Mouse (Mus musculus) layer of hippocampus, postnatal 14 days (tissue): ENCODE data around the gene Sorcs2. TPM values are rescaled to one million over a fixed set of nuclear protein-coding genes. Genes with fewer than 3 reads are reported as not detected.

ENCODE experiments used
- DNase-seq, 2 experiments: peaks; one replicate each; pipeline ENCODE4 v3.0.0; 2021 to 2022; ENCODE audit warnings: low spot score in 2 of 2, mixed read lengths in 1 of 2
- total RNA-seq, 2 experiments: library from RNA; stranded (reverse); gene quantifications; 2 replicates each; pipeline ENCODE4 v1.2.3; 2021

Gene Sorcs2
- total RNA-seq, 2 experiments from 2014 or later: 54.7 to 58.8 TPM

DNA sequence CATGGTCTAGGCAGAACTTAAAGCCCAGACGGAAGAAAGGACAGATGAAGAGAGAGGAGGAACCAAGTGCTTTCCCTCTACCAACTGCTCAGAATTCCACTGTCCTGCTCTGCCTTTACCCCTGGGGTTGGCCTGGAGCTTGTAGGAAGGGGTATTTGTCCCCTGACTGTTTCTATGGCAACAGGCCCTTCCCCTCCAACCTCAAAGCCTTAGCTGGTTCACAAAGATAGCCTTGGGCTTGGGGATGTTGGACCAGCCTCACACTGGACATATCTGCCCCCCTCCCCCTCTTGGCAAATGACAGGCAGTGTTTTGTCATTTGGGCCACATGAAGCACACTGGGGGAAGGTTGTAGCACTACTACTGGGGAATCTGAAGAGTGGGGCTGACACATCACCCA, 375.6 kb downstream of the Sorcs2 start:
- no peak for DNase-seq

DNA sequence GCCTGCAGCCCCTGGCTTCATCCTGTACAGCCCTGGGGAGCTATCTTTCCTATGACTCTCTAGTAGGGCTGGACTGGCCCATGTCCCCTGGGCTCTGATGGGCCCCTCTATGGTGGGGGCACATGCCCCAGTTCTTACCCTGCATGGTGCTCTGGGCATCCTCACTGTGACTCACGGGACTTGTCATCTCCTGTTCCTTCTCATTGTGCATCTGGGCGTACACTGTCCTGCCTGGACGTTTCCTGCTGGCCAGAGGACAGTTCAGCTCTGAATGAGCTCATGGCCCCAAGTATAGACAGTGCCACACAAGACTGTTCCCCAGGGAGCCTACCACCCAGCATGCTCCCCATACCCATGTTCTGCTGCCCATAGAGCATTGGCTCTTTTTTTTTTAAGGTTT, 376.8 kb downstream of the Sorcs2 start:
- no peak for DNase-seq

DNA sequence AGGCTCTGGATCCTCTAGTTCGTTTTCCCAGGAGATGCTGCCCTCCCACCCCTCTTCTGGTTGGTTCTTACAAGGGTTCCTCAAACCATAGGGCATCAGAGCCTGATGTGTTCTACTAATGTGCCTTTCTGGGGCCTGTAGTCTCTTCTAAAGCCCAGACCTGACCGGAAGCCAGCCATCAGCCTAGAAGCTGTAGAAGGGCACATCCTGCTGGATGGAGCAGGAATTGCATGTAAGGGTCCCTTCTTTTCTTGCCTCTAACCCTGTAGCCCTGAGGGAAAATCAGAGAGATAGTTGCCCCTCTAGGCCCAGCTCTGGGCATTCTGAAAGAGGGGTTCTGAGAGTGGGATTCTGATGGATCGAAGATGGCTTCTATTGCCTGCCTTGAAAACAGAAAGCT, 379.6 kb downstream of the Sorcs2 start:
- no peak for DNase-seq

DNA sequence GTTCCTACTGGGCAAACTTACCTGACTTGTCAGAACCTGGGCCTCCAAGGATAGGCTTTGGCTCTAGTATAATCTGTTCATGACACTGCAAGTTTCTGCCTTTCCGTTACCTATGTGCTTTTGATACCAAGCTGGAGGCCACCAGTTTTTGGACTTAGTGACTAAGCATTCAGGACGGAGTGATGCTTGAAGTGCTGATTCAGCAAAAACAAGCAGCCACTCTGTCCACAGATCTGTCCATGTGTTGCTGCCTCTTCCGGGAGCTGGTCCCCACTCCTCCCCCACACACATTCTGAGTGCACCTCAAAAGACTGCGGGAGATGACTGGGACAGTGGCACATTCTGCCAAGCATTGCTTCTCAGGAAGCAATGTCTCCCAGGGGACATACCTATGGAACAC, 388.5 kb downstream of the Sorcs2 start:
- DNase-seq: no peak

DNA sequence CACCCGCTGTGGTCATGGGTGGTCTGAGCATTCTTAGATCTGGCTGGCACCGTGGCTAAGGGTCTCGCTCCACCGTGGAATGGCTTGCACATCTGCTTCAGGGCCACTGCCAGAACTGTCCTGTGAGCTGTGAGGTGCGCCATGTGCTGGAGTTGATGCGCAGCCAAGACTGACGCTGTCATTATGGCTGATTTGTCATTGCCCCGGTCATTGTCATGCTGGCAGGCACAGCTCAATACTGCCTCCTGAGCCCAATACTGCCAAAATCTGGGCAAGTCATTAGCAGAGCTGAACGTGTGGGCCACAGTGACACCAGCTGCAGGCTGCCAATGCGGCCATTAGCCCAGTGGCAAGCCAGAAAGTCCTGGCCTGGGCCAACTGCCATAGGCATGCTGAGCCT, 390.3 kb downstream of the Sorcs2 start:
- peak; percentile 27 to 30 for DNase-seq

DNA sequence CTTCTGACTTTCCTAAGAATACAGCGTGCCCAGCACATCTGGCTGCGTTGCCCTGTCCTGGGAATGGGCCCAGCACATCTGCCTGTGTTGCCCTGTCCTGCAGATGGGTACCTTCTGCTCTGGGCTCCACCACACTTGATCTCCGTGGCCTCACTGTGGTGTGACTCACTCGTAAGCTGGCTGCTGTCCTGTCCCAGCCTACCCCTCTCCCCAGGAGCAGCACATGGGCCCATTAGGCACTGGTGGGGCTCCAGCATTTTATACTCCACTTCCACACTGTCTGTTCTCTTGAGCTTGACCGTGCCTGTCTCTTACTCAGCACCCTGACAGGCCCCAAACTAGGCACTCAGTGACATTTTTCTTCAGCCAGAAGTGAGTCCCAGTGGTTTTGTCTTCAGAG, 391.4 kb downstream of the Sorcs2 start:
- no peak for DNase-seq

DNA sequence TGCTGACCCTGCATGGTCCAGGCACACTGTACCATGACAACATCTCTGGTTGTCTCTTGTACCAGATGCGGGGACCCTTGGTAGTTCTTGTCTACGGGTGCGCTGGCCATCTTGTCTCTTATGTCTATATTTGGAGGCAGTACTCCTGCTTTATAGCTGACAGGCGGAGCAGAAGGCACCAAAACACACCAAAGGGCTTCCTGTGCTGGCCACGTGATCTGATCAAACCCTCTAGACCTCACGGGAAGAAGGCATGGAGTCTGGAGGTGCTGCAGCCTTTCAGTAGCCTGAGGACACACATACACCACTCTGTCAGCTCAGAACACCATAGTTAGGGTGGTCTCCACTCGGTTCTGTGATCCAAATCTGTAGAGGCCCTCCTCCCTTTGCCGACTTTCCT, 391.8 kb downstream of the Sorcs2 start:
- no peak for DNase-seq

DNA sequence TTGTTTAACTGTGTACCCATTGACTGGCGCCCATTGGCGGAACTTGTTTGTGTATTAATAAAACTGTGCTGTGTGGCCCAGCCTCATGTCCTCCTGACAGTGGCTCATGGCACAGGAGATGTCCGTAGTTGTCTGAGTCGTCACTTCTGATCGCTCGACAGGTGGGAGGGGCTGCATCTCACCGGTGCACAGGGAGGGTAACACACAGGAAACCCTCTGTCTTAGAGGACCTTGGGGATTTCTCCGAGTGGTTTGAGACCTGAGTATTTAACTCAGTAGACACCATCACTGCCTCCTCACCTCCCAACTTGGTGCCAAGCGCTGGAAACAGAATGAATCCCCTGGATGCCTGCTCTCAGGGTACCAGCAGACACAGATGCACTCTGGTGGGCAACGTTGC, 394.1 kb downstream of the Sorcs2 start:
- DNase-seq: no peak

DNA sequence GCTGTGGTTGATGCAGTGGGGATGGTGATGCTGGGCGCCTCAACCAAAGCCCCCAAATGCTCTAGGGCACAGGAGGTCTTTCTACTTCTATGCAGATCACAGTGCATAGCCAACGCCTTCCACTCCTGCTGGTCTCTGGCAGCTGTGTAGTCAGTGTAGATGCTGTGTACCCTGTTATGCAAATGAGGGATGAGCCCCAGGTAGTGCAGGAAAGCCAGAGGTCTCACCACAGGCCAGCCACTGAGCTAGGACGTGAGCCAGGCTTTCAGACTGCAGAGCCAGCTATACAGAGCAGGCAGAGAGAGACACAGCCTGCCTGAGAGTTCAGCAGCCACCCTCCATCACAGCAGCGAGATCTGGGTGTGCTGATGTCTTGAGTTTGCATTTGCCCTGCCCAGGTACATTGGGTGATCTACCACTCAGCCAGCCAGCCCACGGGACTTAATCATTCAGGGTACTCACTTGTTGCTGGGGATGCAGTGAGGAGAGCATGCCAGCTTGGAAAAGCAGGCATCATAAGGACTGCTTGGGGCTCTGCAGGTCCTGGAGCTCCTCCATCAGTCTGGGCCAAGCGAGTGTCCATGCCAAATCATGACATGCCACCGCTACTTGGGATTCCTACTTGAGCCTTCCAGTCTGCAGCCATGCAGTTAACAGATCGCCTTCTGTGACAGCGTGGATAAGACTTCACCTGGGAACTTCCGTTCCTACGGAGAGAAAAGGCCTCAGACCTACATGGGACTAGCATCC, 407.8 kb downstream of the Sorcs2 start:
- DNase-seq: no peak

DNA sequence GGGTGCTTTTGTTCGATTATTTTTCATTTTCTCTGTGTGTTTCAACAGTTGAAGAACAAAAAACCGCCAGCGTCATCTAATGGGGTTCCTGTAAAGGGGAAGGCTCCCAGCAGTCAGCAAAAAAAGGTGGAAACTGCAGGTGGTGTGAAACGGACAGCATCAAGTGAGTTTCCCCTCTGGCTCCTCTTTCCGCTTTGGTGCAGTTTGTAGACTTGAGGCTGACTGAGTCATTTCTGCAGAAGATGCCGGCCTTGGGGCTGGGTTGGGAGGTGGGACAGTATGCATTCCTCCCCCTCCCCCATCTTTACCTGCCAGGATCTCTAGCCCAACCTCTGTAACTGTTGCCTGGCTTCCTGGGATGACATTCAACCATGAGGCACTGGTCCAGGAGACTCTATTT, 408.4 kb downstream of the Sorcs2 start:
- no peak for DNase-seq

DNA sequence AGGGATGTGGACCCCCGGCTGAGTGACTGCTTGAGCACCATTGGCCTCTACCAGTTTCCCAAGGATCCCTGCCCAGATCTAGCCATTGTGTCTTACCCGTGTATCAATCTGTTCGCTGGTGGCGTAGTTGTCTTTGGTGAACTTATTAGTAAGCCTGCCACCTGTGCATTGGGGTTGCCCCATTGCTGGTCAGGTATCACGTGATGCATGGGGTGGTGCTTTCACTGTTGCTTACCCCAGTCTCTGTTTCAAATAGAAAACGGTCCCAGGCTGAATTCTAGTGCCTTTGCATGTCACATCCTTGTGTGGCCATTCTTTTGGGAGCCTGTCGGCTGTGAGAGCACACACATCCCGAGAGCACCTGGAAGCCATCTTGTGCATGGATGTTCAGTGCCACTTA, 409.9 kb downstream of the Sorcs2 start:
- no peak for DNase-seq

DNA sequence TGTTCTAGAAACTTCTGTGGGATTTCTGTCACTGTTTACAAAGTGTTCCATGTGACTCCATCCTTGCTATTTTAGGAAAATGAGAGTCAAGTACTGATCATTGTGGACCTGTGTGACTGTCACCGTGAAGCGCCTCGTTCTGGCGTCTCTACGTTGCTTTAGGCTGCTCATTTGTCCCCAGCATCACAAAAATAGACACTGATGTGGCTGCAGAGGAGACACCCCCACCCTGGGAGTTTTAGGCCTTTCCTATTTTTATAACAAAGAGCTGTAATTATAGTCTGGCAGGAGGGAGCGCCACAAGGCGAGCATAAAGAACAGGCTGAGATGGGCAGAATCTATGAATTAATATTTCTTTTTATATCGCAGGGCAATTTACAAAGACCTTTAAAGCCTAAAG, 412.3 kb downstream of the Sorcs2 start:
- DNase-seq: no peak

DNA sequence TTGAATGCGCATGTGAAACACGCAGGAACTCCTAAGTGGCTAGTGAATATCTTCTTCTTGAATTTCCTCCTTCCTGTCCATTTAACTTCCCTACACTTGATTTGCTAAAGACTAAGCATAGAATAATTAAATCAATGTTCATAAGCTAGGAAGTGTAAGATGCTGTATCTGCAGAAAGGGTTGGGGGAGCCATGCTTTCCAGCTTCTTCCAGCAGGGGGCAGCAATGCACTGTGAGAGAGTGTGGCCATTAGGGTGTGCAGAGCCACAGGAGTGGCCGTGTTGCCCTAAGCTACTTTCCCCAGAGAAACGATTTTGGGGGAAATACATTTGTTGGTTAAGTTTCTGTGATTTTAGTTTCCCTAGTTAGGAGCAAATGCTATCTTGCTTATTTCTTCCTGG, 416.0 kb downstream of the Sorcs2 start:
- DNase-seq: peak; percentile 85 to 92

DNA sequence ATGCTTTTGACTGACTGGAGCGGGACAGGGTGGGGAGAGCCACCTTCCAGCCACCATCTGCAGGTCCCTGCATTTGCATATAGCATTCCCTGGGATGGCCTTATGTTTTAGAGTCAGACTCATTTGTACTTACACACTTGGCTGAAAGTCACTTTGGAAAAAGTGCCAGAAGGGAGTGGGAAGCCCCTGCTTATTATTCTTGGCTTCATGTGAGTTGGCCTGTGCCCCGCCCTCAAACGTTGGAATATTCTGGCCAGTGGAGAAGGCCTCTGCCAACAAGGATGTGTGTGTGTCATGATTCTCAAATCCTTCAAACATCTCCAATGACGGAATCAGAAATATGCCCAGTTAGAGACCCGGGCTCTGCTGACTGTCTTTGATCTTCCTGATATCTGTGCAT, 416.6 kb downstream of the Sorcs2 start:
- DNase-seq: no peak

DNA sequence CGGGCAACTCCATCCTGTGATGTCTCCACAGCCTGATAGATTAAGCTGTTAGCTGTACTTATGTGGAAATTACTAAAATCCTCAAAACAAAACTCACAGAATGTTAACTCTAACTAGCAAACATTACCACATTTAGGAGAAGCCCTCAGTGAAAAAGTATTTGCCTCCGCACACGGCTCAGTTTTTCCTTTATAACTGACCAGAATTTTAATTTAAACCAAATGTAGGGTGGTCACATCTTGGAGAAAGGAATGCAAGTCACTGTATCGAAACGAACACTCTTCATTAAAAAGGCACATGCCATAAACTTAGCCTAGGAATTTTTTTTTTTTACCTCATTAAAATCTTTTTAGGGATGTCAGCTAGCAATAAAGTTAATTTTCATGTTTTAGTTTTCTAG, 417.4 kb downstream of the Sorcs2 start:
- no peak for DNase-seq

DNA sequence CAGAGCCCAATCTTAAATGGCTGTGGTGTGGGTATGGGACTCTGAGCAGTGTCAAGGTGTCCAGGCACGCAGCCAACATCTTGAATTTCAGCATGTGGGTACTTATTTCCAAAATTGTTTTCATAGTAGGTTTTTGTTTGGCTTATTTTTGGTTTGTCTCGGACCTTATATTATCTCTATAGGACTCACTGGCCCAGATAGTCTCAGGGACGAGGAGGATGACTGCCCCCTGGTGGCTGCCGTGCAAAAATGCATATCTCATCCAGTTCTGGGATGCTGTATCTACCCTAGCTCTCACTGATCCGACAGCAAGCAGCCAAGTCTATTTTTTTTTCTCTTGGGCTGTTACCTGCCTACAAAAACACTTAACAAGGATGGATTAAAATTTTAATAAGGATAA, 422.3 kb downstream of the Sorcs2 start:
- peak; percentile 47 to 70 for DNase-seq

DNA sequence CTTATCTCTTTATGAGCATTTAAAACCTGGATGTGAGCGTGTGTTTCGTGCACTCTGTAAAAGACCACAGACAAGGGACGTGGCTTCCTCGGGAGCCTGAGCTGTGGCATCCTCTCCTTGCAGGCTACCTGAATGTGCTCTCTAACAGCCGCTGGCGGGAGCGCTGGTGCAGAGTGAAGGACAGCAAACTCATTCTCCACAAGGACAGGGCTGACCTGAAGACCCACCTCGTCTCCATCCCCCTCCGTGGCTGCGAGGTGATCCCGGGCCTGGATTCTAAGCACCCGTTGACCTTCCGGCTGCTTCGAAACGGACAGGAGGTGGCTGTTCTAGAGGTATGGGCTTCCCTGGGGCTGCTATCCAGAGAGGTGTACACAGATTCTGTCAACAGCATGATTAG, 423.7 kb downstream of the Sorcs2 start:
- no peak for DNase-seq

DNA sequence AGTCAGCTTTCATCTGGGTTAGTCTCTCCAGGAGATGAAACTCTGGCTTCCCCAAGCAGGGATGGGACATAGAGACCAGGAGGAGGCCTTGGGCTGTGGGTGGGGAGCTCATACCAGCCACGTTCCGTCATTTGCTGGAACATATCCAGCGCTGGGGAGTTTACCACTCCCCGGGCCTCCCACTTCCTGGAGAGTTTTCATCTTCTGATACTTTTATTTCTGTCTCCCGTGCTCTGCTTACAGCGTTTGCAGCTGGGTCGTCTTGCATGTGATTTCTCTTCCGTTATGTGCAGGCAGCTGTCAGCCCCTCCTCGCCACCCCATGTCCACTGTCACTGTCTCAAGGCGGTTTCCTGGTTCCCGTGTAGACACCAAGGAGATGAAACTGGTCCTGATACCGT, 424.1 kb downstream of the Sorcs2 start:
- DNase-seq: no peak

DNA sequence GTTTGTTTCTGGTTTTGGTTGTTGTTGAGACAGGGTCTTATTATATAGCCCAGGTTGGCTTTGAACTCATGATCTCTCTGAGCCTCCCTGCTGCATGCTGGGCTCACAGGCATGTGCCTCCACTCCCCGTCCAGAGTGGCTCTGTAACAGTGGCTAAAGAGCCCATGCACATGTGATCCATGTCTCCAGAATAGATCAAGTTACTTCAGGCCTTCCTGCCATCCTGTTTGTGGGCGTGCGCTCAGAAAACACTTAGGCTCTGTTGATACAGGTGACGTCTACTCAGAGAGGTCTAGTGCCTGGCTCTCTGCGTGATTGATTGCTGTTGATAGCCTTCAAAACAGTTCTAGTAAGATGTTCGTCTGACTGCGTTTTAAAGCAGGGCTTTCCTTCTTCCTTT, 425.2 kb downstream of the Sorcs2 start:
- DNase-seq: no peak

DNA sequence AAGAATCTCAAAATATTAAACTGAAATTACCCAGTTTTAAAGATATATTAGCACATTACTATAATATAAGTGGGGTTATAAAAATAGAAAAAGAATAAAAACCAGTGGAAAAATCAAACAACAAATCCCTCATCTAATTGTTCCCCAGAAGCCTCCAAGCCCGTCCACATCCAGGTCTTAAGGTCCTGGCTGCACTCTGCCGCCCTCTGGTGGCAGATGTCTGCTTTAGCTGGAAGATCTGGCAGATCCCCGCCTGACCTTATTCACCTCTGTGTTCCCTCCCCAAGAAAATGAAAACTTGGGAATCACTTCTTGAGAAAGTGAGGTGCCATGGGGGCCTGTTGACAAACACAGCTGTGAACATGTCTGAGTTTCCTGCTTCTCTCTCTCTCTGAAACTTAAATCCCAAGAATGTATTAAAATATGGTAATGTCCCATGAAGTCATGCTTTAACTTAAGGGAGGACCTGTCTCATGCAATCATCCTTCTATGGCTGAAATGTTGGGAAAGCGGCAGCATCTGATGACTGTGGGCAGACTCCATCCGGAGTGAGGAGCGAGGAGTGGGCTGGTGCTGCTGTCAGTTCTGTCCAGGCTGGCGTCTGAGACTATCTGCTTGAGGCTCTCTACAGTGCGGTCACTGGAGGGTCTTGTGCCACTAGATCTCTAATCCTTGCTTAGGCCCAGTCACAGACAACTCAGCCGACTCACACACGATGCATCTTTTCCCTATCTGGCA, 425.9 kb downstream of the Sorcs2 start:
- peak in 1 of 2 experiments; percentile 54 for DNase-seq

DNA sequence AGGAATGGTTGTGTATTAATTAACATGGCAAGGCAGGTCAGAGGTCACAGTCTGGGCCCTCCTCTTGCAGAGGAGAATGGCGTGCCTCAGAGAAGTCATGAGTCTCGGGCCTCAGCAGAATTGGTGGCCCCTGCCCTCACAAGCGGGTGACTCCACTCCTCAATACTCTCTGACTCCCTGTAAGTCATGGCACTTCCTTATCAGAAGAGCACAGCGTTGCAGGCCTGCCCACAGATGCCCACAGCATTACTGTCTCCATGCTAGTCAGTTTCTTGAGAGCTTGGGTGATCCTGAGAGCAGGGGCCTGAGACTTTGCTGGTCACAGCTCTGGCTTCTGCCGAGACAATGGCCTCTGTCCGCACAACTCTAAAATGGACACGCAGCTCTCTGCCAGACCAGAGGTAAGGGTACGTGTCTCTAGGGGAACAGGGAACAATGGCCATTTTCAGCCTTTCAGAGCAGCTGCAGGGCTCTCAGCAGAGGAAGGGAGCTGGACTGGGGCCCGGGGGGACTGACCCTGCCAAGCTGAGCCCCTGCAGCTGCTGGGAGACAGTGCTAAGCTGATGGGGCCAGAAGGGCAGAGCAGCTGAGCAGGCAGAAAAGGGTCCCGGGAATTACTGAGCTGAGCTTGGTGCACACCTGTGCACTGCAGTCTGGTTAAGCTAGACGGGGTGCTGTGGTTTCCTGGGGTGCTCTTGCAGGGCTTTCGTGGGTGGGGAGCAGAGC, 427.4 kb downstream of the Sorcs2 start:
- peak in 1 of 2 experiments; percentile 46 for DNase-seq

DNA sequence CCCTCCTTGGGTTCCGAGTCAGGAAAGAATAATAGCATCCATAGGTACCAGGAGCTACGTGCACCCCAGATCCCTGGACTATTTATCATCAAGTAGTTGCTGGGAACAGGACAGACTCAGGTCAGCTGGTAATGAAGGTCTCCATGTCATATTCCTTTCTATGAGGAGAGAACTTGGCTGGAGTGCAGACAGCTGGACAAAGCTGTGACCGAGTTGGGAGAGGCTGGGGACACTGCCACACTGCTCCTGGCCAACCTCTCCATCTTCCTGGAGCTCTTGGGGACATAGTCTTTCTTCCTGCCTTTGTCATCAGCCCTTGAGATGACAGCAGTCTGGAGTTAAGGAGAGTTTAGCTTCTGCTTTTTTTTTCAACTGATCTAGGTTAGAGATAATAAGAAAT, 428.1 kb downstream of the Sorcs2 start:
- DNase-seq: no peak
